Mouse (Mus musculus): ENCODE measurements around the gene Pcdh7. TPM values are rescaled to one million over a fixed set of nuclear protein-coding genes. Genes with fewer than 3 reads are reported as not detected.

Pcdh7 gene
- polyA plus RNA-seq, 1 experiment from 2014 or later = 139 TPM

DNA sequence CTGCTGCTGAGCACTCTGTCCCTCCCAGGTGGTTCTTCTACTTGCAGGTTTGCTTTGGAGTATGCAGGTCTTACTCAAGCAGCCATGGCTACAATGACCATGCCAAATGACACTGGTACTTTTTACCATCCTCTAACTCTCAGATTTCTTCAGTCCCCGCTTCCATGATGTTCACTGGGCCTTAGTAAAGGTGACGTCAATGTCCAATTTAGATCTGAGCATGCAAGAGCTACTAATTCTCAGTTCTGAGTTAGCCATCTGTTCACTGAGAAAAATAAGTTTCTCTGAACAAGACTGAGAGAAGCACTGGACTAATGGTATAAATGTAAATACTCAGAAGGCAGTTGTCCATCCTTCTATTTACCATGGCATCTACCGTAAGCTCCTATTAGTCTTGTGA, 457.8 kb downstream of the Pcdh7 start:
- ATAC-seq (no peak), DNase-seq (ENCODE audit: low read depth, low spot score) (no peak)
- peaks cover 65% of the 10 kb centered on the region for H3K27me3 ChIP-seq
- TF ChIP-seq CTCF (IDR thresholded peaks at IDR 0.05) = no peak
- CTCF ChIA-PET = interaction anchor here (1.0 to 1.1 kb wide), 2 partner anchors 10 to 14 kb away, joined by 3 read pairs; no protein-coding TSS in a partner anchor
- POLR2A ChIA-PET = no interaction called here
- in situ Hi-C loops (cut with MboI; ENCODE audit: low pct_unique_long_range_greater_than_20kb) = no loop called here

All from Patski (cell line).